Mouse (Mus musculus) kidney, adult 8-10 months (tissue): Measurements from ENCODE around the gene Grtp1.

Source experiments
- DNase-seq, 2 experiments: peaks; one replicate each; pipeline ENCODE4 v3.0.0; 2022

The Grtp1 gene

DNA sequence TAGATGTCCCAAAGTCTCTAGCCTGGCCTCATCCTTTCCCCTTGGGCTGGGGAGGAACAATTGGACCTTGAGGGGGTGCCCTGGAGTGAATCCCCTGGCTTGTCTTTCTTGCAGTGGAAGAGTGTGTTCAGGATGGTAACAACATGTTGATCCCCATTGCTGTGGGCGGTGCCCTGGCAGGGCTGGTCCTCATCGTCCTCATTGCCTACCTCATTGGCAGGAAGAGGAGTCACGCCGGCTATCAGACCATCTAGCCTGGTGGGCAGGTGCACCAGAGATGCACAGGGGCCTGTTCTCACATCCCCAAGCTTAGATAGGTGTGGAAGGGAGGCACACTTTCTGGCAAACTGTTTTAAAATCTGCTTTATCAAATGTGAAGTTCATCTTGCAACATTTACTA is 26.1 kb downstream of the Grtp1 start:
- DNase-seq, result peak in 1 of 2 experiments; percentile 40

- DNase-seq, result no peak
Observed at GRCm38 (mm10) chr8:13170510-13170909, 29.9 kb downstream of the Grtp1 start.

DNA sequence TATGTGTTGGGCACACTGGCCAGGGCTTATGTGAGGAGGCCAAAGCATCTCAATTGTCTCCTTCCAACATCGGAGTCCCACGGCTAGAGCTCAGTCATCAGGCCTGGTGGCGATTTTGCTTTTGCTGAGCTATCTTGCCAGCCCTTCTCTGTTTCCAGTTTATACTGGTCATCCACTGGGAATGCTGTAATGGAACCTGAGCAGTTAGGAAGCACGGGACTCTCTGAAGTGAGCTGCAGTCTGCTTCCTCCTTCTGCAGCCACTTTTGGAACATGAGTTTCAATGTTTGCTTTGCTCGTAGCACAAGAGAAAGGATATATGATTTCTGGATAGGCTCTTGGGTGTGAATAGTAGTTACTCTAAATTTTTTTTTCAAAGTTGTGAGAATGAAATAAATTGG is 36.1 kb downstream of the Grtp1 start:
- DNase-seq, result no peak

- DNase-seq, result no peak
Observed at GRCm38 (mm10) chr8:13163563-13163962, 36.9 kb downstream of the Grtp1 start.

DNA sequence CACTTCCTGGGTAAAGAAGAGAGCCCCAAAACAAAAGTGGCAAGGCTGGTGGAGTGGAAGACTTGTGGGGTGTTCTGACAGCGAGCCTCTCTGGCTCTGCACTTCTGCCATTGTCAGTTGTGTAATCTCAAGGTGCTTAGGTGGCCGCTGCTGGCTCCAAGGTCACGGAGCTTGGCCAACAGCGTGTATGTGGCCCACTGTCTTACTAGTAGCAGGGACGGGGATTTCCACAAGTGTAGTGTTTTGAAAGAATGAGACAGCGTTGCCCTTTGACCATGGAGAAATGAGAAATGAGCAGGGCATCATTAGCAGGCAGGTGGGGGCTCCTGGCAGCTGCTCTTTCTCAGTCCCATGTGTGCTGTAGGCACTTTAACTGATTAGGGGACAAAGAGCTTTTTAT is 38.3 kb downstream of the Grtp1 start:
- DNase-seq, result peak; percentile 27 to 32

DNA sequence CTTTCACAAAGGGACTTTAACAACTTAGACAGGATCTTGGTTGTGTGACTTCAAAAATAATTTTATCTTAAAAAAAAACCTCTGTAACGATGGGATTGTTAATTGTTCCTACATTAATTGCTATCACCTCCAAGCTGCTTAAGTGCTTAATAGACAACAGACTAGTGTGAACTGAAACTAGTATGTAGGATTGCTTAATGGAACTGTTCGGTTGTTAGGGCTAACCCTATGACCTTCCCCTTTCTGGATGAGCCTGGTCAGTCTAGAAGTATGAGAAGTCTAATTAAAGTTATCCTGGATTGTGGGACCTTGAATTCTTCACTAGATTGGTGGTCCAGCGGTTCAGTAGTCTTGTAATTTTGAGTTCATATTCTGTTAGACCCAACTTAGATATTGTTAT is 39.7 kb downstream of the Grtp1 start:
- no peak for DNase-seq

GRCm38 (mm10) chr8:13159377-13159881 is 41.0 kb downstream of the Grtp1 start:
- peak in 1 of 2 experiments; percentile 23 for DNase-seq

DNA sequence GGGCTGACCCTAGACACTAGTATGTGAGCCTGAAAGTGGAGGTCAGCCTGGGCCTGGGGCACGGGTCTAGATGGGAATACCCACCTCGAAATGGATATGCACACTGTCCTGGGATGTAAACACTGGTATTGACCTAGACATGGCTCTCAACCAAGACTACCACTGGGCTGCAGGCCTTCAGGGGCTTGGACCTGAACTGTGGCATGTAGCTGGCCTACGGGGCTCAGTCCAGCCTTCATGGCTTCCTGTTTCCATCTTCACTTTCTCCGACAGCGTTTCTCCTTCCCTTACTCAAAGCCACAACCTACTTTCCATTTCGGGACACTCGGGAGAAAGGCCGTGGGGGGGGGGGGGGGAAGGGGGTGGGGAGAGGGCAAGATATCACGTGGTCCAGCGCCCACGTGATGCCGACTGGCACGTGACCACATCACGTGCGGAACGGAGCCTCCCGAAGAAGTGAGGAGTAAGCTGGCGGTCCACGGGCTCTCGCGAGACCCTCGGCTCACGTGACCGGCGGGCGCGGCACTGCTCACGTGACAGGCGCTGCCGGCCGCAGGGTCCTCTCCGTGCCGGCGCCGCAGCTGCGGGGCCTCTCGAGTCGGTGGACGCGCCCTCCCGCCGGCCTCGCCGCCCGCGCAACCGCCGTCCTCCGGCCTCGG is 41.6 kb downstream of the Grtp1 start, which contains the start of gene Lamp1:
Gene Lamp1, plus strand, starts transcription at position 444 of the 659 bp plus-strand sequence.
- peak; percentile 99 to 100 for DNase-seq

GRCm38 (mm10) chr8:13156327-13157097 is 43.9 kb downstream of the Grtp1 start:
- DNase-seq, result no peak

DNA sequence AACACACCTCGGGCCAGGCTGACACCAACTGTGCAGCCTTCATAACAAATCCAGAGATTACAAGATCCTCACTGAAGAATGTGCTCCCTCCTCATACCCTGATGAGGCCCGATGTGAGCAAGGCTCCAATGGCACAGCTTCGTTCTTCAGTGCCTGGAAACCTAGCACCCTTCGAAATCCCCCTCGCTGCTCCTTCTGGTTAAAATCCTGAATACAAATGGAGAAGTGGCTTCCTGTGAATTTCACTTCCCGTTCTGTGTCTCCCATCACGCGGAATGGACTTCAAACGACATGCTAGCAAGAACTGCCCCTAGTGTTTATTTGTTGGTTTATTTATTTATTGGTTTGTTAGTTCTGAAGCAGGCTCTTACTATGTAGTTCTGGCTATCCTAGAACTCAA is 45.1 kb downstream of the Grtp1 start:
- no peak for DNase-seq

GRCm38 (mm10) chr8:13154099-13154498 is 46.3 kb downstream of the Grtp1 start:
- DNase-seq, result no peak

DNA sequence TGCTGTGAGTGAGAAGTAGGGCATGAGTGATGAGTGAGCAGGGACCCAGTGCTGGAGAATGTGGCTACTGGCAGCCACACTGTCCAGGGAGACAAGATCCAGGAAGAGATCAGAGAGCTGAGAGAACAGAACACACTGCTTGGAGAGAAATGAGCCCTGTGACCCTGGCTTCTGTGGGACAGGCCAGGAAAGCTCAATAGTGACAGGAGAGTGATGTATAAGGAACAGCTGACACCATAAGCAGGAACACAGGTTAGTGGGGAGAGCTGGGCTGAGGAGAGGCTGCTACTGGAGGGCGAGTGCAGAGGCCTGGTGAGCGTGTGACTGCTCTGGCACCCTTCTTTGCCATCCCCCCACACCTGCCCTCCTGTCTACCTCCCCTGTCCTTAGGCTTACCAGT is 49.5 kb downstream of the Grtp1 start:
- no peak for DNase-seq

GRCm38 (mm10) chr8:13149866-13150265 is 50.6 kb downstream of the Grtp1 start:
- DNase-seq, result no peak

GRCm38 (mm10) chr8:13149287-13149686 is 51.1 kb downstream of the Grtp1 start:
- no peak for DNase-seq

DNA sequence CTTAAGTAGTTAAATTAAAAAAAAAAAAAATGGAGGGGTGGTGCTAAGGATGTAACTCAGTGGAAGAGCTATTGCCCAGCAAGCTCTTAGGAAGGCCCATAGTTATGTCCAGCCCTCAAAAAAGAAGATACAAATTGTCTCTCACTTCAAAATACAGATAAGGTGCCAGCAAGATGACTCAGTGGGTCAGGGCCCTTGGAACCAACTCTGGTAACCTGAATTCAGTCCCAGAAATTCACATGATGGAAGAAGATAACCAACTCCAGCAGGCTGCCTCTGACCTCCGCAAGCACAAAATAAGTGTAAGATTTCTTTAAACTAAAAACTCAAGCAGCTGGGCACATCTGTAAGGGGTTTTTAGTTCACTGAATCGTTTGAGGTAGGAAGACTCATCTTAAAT is 51.9 kb downstream of the Grtp1 start:
- DNase-seq, result no peak

DNA sequence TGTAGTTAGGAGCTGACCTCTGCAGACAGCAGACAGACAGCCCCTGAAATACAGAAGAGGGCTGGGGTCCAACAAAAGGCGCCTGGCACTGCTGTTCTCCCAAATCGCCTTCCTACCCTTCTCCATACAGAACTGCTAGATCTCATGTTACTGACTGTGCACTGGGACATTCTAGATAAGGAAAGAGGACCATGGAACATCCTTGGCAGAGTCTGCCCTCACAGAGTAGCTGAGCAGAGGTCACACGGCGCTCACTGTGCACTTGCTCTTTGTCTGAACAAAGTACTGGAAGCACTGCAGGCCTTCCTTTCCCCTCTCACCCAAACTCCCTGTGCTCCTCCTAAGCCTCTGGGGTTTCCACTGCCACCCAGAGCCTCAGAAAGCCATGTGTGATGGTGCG is 58.7 kb downstream of the Grtp1 start:
- no peak for DNase-seq

- DNase-seq, result no peak
Observed at GRCm38 (mm10) chr8:13139641-13140182, 60.7 kb downstream of the Grtp1 start.

DNA sequence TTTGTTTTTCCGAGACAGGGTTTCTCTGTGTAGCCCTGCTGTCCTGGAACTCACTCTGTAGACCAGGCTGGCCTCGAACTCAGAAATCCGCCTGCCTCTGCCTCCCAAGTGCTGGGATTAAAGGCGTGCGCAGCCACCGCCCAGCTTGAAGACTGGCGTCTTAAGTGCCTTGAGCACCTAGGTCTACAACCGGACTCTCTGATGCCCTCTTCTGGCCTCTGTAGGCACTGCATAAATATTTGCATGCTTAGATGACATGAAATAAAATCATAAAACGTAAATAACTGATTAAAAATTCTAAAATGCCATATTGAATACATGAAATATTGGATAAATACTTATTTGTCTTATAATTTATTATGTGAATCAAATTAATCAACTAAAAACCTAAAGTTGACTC is 68.2 kb downstream of the Grtp1 start:
- DNase-seq, result peak; percentile 39 to 74

- no peak for DNase-seq
Observed at GRCm38 (mm10) chr8:13124897-13125296, 75.5 kb downstream of the Grtp1 start.

GRCm38 (mm10) chr8:13122887-13123421 is 77.5 kb downstream of the Grtp1 start:
- DNase-seq, result no peak
